Mouse (Mus musculus) CH12.LX (cell line): Measurements from ENCODE around the gene Nrn1l. TPM values are rescaled to one million over a fixed set of nuclear protein-coding genes. Genes with fewer than 3 reads are reported as not detected.
A peak's percentile ranks its signal among the peaks of the same experiment; 100 is the strongest.

Source experiments
- DNase-seq: peaks from one replicate; pipeline ENCODE4 v3.0.0-alpha.2; 2013; ENCODE audit errors: extremely low read depth
- H3K27ac ChIP-seq: 2 replicates; pipeline ENCODE4 v1.5.1; 2012; ENCODE audit warnings: low read depth, mild to moderate bottlenecking, control low read depth, moderate library complexity; ENCODE audit not compliant: insufficient read depth
- H3K27me3 ChIP-seq: replicated peaks from 2 replicates; pipeline ENCODE3; 2012; ENCODE audit warnings: inconsistent platforms
- H3K36me3 ChIP-seq, 2 experiments: replicated peaks in 1 of 2; 2 replicates each; pipeline versions ENCODE3 to v1.6.1; 2012; ENCODE audit warnings: inconsistent platforms in 1 of 2, low read length in 1 of 2, mild to moderate bottlenecking in 1 of 2, mixed read lengths in 1 of 2, moderate library complexity in 1 of 2; ENCODE audit not compliant: control insufficient read depth in 1 of 2, insufficient read depth in 1 of 2
- H3K4me1 ChIP-seq, 2 experiments: 2 replicates each; pipeline ENCODE4 v1.6.1; 2012; ENCODE audit warnings: inconsistent platforms in 1 of 2, moderate library complexity in 1 of 2; ENCODE audit not compliant: insufficient read depth in 2 of 2, control insufficient read depth in 1 of 2
- H3K4me2 ChIP-seq: 2 replicates; pipeline ENCODE4 v1.6.1; 2012; ENCODE audit warnings: low read depth, mild to moderate bottlenecking, control low read depth; ENCODE audit not compliant: poor library complexity, insufficient read depth, severe bottlenecking
- H3K4me3 ChIP-seq, 3 experiments: fragments of 150-350 bp in 1 of 3; sonication (generic) in 1 of 3; replicated peaks in 1 of 3; 2 replicates each; pipeline versions ENCODE3 to v1.5.1; 2011 to 2012; ENCODE audit warnings: low read depth in 2 of 3, low read length in 2 of 3, mild to moderate bottlenecking in 2 of 3, moderate library complexity in 2 of 3, control low read depth in 1 of 3, improper control_type of control experiment in 1 of 3, inconsistent platforms in 1 of 3, mixed read lengths in 1 of 3; ENCODE audit not compliant: poor library complexity in 1 of 3
- H3K79me2 ChIP-seq: replicated peaks from 2 replicates; pipeline ENCODE4 v1.6.1; 2012; ENCODE audit warnings: mild to moderate bottlenecking, moderate library complexity; ENCODE audit not compliant: control insufficient read depth, poor library complexity, insufficient read depth, severe bottlenecking; ENCODE audit errors: extremely low read depth
- H3K9ac ChIP-seq: 2 replicates; pipeline ENCODE4 v1.6.1; 2012; ENCODE audit warnings: low read depth, mild to moderate bottlenecking, control low read depth, moderate library complexity; ENCODE audit not compliant: insufficient read depth
- H3K9me3 ChIP-seq: replicated peaks from 2 replicates; pipeline ENCODE3; 2012; ENCODE audit warnings: low read length, inconsistent platforms, mixed read lengths
- BHLHE40 ChIP-seq: IDR thresholded peaks from 2 replicates; pipeline ENCODE4 v1.6.1; 2011; ENCODE audit warnings: mild to moderate bottlenecking, low read depth, low read length, improper control_type of control experiment
- CHD1 ChIP-seq: IDR thresholded peaks from 2 replicates; pipeline ENCODE4 v1.6.1; 2012; ENCODE audit warnings: low read depth, low read length, improper control_type of control experiment, inconsistent platforms
- CHD2 ChIP-seq: IDR thresholded peaks from 2 replicates; pipeline ENCODE4 v1.6.1; 2011; ENCODE audit warnings: low read length, improper control_type of control experiment
- CTCF ChIP-seq, 2 experiments: IDR thresholded peaks in 1 of 2; conservative IDR thresholded peaks in 1 of 2; 2 replicates each; pipeline ENCODE4 v1.5.1; 2011 to 2012; ENCODE audit warnings: low read depth in 2 of 2, low read length in 2 of 2, improper control_type of control experiment in 1 of 2, inconsistent platforms in 1 of 2, mild to moderate bottlenecking in 1 of 2, moderate library complexity in 1 of 2
- E2F4 ChIP-seq: IDR thresholded peaks from 2 replicates; pipeline ENCODE4 v1.6.1; 2011; ENCODE audit warnings: low read depth, low read length, improper control_type of control experiment; ENCODE audit not compliant: insufficient replicate concordance
- EP300 ChIP-seq: IDR thresholded peaks from 2 replicates; pipeline ENCODE4 v1.6.1; 2011; ENCODE audit warnings: low read length, improper control_type of control experiment
- ETS1 ChIP-seq: conservative IDR thresholded peaks from 2 replicates; pipeline ENCODE4 v1.6.1; 2012; ENCODE audit warnings: low read depth, mild to moderate bottlenecking, inconsistent platforms, low read length, improper control_type of control experiment, moderate library complexity
- HCFC1 ChIP-seq: IDR thresholded peaks from 2 replicates; pipeline ENCODE4 v1.6.1; 2012; ENCODE audit warnings: low read depth, mild to moderate bottlenecking, inconsistent platforms, low read length, improper control_type of control experiment
- IRF4 ChIP-seq: IDR thresholded peaks from 2 replicates; pipeline ENCODE4 v1.6.1; 2014; ENCODE audit warnings: low read depth, mild to moderate bottlenecking, inconsistent platforms, low read length, improper control_type of control experiment
- JUN ChIP-seq: IDR thresholded peaks from 2 replicates; pipeline ENCODE4 v1.6.1; 2011; ENCODE audit warnings: low read depth, mild to moderate bottlenecking, low read length, improper control_type of control experiment, moderate library complexity; ENCODE audit not compliant: insufficient read depth
- JUND ChIP-seq: conservative IDR thresholded peaks from 2 replicates; pipeline ENCODE4 v1.6.1; 2011; ENCODE audit warnings: low read depth, low read length, improper control_type of control experiment
- KAT2A ChIP-seq: IDR thresholded peaks from 2 replicates; pipeline ENCODE4 v1.6.1; 2012; ENCODE audit warnings: low read length, improper control_type of control experiment, inconsistent platforms; ENCODE audit not compliant: insufficient replicate concordance
- MAFK ChIP-seq: IDR thresholded peaks from 2 replicates; pipeline ENCODE4 v1.6.1; 2011; ENCODE audit warnings: low read length, improper control_type of control experiment; ENCODE audit not compliant: insufficient replicate concordance
- MAX ChIP-seq: IDR thresholded peaks from 2 replicates; pipeline ENCODE4 v1.6.1; 2011; ENCODE audit warnings: low read length, improper control_type of control experiment
- MEF2A ChIP-seq: IDR thresholded peaks from 2 replicates; pipeline ENCODE4 v1.6.1; 2014; ENCODE audit warnings: low read depth, mild to moderate bottlenecking, inconsistent platforms, low read length, improper control_type of control experiment, borderline replicate concordance
- MXI1 ChIP-seq: IDR thresholded peaks from 2 replicates; pipeline ENCODE4 v1.6.1; 2011; ENCODE audit warnings: mild to moderate bottlenecking, low read depth, low read length, improper control_type of control experiment
- MYC ChIP-seq: IDR thresholded peaks from 2 replicates; pipeline ENCODE4 v1.6.1; 2011; ENCODE audit warnings: low read depth, mild to moderate bottlenecking, improper control_type of control experiment, low read length
- NELFE ChIP-seq: IDR thresholded peaks from 2 replicates; pipeline ENCODE4 v1.6.1; 2011; ENCODE audit warnings: low read depth, low read length, improper control_type of control experiment
- PAX5 ChIP-seq: IDR thresholded peaks from 2 replicates; pipeline ENCODE4 v1.6.1; 2012; ENCODE audit warnings: low read length, inconsistent platforms, mixed read lengths
- POLR2A ChIP-seq: IDR thresholded peaks from 2 replicates; pipeline ENCODE4 v1.6.1; 2011; ENCODE audit warnings: low read depth, mild to moderate bottlenecking, improper control_type of control experiment, low read length
- SIN3A ChIP-seq: IDR thresholded peaks from 2 replicates; pipeline ENCODE4 v1.6.1; 2012; ENCODE audit warnings: low read length, improper control_type of control experiment, inconsistent platforms
- SMC3 ChIP-seq: IDR thresholded peaks from 2 replicates; pipeline ENCODE4 v1.6.1; 2011; ENCODE audit warnings: low read depth, low read length, improper control_type of control experiment
- TBP ChIP-seq: conservative IDR thresholded peaks from 2 replicates; pipeline ENCODE4 v1.6.1; 2011; ENCODE audit warnings: low read depth, low read length, improper control_type of control experiment
- UBTF ChIP-seq: IDR thresholded peaks from 2 replicates; pipeline ENCODE4 v1.6.1; 2012; ENCODE audit warnings: low read depth, mild to moderate bottlenecking, inconsistent platforms, low read length, improper control_type of control experiment, moderate library complexity
- USF1 ChIP-seq: IDR thresholded peaks from 2 replicates; pipeline ENCODE4 v1.6.1; 2014; ENCODE audit warnings: low read depth, mild to moderate bottlenecking, inconsistent platforms, low read length, improper control_type of control experiment
- USF2 ChIP-seq: conservative IDR thresholded peaks from 2 replicates; pipeline ENCODE4 v1.6.1; 2011; ENCODE audit warnings: low read depth, low read length, improper control_type of control experiment
- ZC3H11A ChIP-seq: IDR thresholded peaks from 2 replicates; pipeline ENCODE4 v1.6.1; 2012; ENCODE audit warnings: low read depth, mild to moderate bottlenecking, inconsistent platforms, low read length, improper control_type of control experiment
- ZMIZ1 ChIP-seq: IDR thresholded peaks from 2 replicates; pipeline ENCODE4 v1.6.1; 2012; ENCODE audit warnings: low read depth, mild to moderate bottlenecking, inconsistent platforms, low read length, improper control_type of control experiment
- ZNF384 ChIP-seq: IDR thresholded peaks from 2 replicates; pipeline ENCODE4 v1.6.1; 2012; ENCODE audit warnings: low read depth, low read length, improper control_type of control experiment, inconsistent platforms
- dilution Hi-C: fragments of 300-500 bp; cut with MboI; formaldehyde crosslinking; loops from 2 replicates; pipeline ENCODE4 v1.14.3; 2020; ENCODE audit warnings: low sequenced_read_pairs; ENCODE audit not compliant: extremely low pct_unique_long_range_greater_than_20kb, extremely low pct_ligation_motif_present
- in situ Hi-C: fragments of 300-500 bp; cut with MboI; formaldehyde crosslinking; loops from 3 replicates; pipeline ENCODE4 v1.14.3; 2019; ENCODE audit warnings: low sequenced_read_pairs, low pct_ligation_motif_present, low pct_unique_long_range_greater_than_20kb, mixed read lengths
- polyA plus RNA-seq: library from polyadenylated mRNA; unstranded; fragments of >175 nt; gene quantifications from 2 replicates; pipeline ENCODE4 v1.2.1, GENCODE M21; 2012; ENCODE audit warnings: low read depth; ENCODE audit not compliant: insufficient read length
- total RNA-seq, 2 experiments: library from RNA; depleted of rRNA; stranded (reverse); fragments of 300-350 nt in 1 of 2; fragments of >200 nt in 1 of 2; gene quantifications; 2 replicates each; pipeline ENCODE4 v1.2.3; 2012 to 2014

The Nrn1l gene
- total and polyA plus RNA-seq, 3 experiments = 0.38 TPM; not detected in 2

GRCm38 (mm10) chr8:105858495-105858894, 34.9 kb upstream of the Nrn1l start:
- dilution Hi-C loops = no loop called here
- no peak for TF ChIP-seq ZC3H11A
- TF ChIP-seq HCFC1 = no peak
- TF ChIP-seq SMC3 = no peak
- no peak for TF ChIP-seq MAFK
- no peak for TF ChIP-seq CHD2
- TF ChIP-seq EP300 = no peak
- no peak for TF ChIP-seq PAX5
- no peak for TF ChIP-seq JUN
- TF ChIP-seq MXI1 = no peak
- no peak for TF ChIP-seq MEF2A
- TF ChIP-seq ETS1 = no peak
- no peak for TF ChIP-seq POLR2A
- no peak for TF ChIP-seq USF1
- TF ChIP-seq KAT2A = no peak
- TF ChIP-seq TBP = no peak
- TF ChIP-seq, all 38 proteins: peak for 0
- 0 out of 2 replicates have a peak overlapping the region, but pooled peaks have one; percentile 12 for H3K27ac ChIP-seq
- DNase-seq = no peak
- 0 out of 2 replicates have a peak overlapping the region, but pooled peaks have one; percentile 5 for H3K9ac ChIP-seq
- no peaks in the 10 kb centered on the region for H3K9me3 ChIP-seq
- H3K4me3 ChIP-seq = no peak overlapping the region
- peaks cover 3 to 14% of the 10 kb centered on the region in 2 experiments for H3K36me3 ChIP-seq
- peak overlapping the region; percentile 90 for H3K4me2 ChIP-seq
- peaks cover 11 to 55% of the 10 kb centered on the region in 2 experiments; a peak in 3 of 4 replicates for H3K4me1 ChIP-seq
- H3K27me3 ChIP-seq = no peaks in the 10 kb centered on the region
- in situ Hi-C loops = no loop called here
- H3K79me2 ChIP-seq = peaks cover 68% of the 10 kb centered on the region

- in situ Hi-C loops = no loop called here
- H3K27ac ChIP-seq = no peak overlapping the region
Measured at GRCm38 (mm10) chr8:105859314-105859713, 34.1 kb upstream of the Nrn1l start.

More at GRCm38 (mm10) chr8:105859314-105859713, 34.1 kb upstream of the Nrn1l start:
- peak overlapping the region in 1 of 3 experiments; percentile 99 for H3K4me3 ChIP-seq
- peaks cover 11 to 62% of the 10 kb centered on the region in 2 experiments; a peak in 3 of 4 replicates for H3K4me1 ChIP-seq
- H3K36me3 ChIP-seq = peaks cover 4 to 22% of the 10 kb centered on the region in 2 experiments
- H3K4me2 ChIP-seq = peak overlapping the region; percentile 90
- DNase-seq = no peak
- H3K9ac ChIP-seq = peak overlapping the region; percentile 73
- dilution Hi-C loops = no loop called here
- no peak for TF ChIP-seq E2F4
- TF ChIP-seq MAFK = no peak
- no peak for TF ChIP-seq CTCF (conservative IDR thresholded peaks at IDR 0.05 in 1 of 2, IDR thresholded peaks at IDR 0.05 in 1 of 2; ENCODE audit: low read depth in 2 of 2, low read length in 2 of 2)
- no peak for TF ChIP-seq ETS1
- no peak for TF ChIP-seq MEF2A
- 0 out of 2 replicates have a peak, but pooled peaks have one; percentile 29 for TF ChIP-seq CHD1
- TF ChIP-seq MXI1 = no peak
- TF ChIP-seq NELFE = no peak
- no peak for TF ChIP-seq HCFC1
- no peak for TF ChIP-seq UBTF
- TF ChIP-seq JUND = no peak
- no peak for TF ChIP-seq TBP
- TF ChIP-seq KAT2A = no peak
- TF ChIP-seq BHLHE40 = 0 out of 2 replicates have a peak, but pooled peaks have one; percentile 30
- 0 out of 2 replicates have a peak, but pooled peaks have one; percentile 17 for TF ChIP-seq SIN3A
- no peak for TF ChIP-seq CHD2
- no peak for TF ChIP-seq POLR2A
- no peak for TF ChIP-seq JUN
- no peak for TF ChIP-seq ZMIZ1
- no peak for TF ChIP-seq ZNF384
- TF ChIP-seq EP300 = no peak
- TF ChIP-seq MYC = no peak
- no peak for TF ChIP-seq ZC3H11A
- TF ChIP-seq MAX = no peak
- TF ChIP-seq IRF4 = no peak
- no peak for TF ChIP-seq USF2
- peaks cover 77% of the 10 kb centered on the region for H3K79me2 ChIP-seq
- no peaks in the 10 kb centered on the region for H3K27me3 ChIP-seq
- H3K9me3 ChIP-seq = no peaks in the 10 kb centered on the region
